Mouse (Mus musculus) heart, postnatal 36 days (tissue): ENCODE measurements at regions not wholly inside any gene's neighbourhood (a gene's known extent, or its start where the extent isn't known, plus 50 kb on each side); places are given as distances from the start of the nearest gene placed in this dataset.
A peak's percentile ranks its signal among the peaks of the same experiment; 100 is the strongest.

ENCODE experiments used
- DNase-seq, 2 experiments: peaks; one replicate each; pipeline ENCODE4 v3.0.0; 2021 to 2022
- intact Hi-C: fragments of 180-260 bp; cut with DNase I; formaldehyde crosslinking; loops from one replicate; pipeline ENCODE4 v1.15.1; 2025

DNA sequence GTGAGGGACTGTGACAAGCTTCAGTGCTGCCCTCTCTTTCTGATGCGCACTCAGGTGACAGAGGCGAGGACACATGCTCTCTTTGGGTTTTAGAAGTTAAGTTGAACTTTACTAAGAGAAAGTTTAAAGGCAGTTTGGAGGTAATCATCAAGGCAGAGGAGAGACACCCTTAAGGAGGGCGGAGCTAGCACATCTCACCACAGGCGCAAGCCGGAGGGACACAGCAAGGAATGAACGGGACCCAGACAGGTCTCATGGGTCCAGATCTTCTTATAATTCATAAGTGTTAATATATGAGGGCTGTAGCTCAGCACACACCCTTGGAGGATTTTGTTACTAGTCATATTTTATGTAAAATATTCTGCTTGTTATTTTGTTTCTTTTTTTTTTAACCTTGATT lies 518.8 kb upstream of the Adgrl2 start:
- intact Hi-C loops: loop anchor here (5.0 to 10.0 kb wide), 2 partner anchors 62 to 216 kb away; no protein-coding TSS in a partner anchor
- DNase-seq: peak in 1 of 2 experiments; percentile 3

- intact Hi-C loops: loop anchor here (5.0 to 10.0 kb wide), 2 partner anchors 61 to 216 kb away; no protein-coding TSS in a partner anchor
- DNase-seq: peak; percentile 44 to 47
Measured at GRCm38 (mm10) chr3:149508671-149509070, 518.3 kb upstream of the Adgrl2 start.

- intact Hi-C loops: loop anchor here (5.0 to 10.0 kb wide), 2 partner anchors 58 to 219 kb away; no protein-coding TSS in a partner anchor
- no peak for DNase-seq
Measured at GRCm38 (mm10) chr3:149505692-149506091, 515.3 kb upstream of the Adgrl2 start.

DNA sequence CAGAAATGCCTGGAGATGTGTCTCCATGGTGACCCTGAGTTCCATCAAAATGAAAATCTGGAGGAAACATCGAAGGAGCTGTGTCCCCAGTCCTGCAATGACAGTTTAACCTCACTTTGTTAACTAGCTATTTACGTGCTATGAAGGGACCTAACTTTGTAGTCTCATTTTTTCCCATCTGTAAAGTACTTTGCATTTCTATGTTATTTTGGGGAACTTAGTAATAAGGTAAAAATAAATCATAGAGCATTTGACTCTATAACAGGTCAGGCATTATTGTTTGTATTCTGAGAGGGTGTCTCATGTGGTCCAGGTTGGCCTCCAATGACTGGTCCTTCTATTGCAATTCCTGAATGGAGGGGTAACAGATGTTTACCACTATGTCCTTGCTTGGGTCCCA lies 513.6 kb upstream of the Adgrl2 start:
- no peak for DNase-seq
- intact Hi-C loops: loop anchor here (10.0 kb wide), 1 partner anchor 221 kb away; no protein-coding TSS in a partner anchor

DNA sequence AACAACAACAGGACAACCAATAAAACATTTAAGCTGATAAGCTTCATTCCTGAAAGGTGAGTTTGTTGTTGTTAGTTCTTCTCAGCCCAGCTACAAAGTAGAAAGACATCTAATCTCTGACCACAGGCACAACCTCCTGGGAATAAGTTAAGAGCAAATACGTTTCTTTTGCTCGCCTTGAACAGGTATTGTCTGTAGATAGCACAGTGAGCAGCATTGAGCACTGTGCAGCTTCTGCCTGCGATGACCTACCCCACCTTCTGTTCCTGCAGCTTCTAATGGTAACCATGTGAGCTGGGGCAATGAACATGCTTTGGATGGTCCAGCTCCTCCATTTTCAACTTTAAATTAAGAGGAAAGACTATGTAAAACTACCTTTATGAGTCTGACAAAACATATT lies 509.8 kb upstream of the Adgrl2 start:
- intact Hi-C loops: loop anchor here (10.0 kb wide), 1 partner anchor 225 kb away; no protein-coding TSS in a partner anchor
- DNase-seq: no peak

DNA sequence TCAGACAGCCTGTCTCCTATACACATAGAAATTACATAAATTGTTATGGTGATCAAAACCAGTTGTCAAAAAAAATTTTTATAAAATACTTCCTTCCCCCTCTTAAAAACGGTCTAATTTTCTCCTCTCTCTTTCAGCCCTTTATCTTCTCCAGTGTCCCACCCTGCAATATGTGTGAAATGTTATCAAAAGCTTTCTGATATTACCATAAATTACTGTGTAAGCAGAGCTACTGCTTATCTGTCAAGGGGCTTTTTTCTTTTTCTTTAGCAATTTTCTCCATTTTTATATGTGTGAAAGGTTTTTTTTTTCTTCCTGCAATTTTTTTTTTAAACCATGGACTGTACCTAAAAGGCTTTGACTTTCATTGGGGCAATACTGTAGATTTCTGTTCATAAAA lies 508.4 kb upstream of the Adgrl2 start:
- DNase-seq: no peak
- intact Hi-C loops: no loop called here

- intact Hi-C loops: no loop called here
- DNase-seq: no peak
Measured at GRCm38 (mm10) chr3:149496829-149497471, 506.6 kb upstream of the Adgrl2 start.

GRCm38 (mm10) chr3:149496122-149496521 lies 505.8 kb upstream of the Adgrl2 start:
- DNase-seq: no peak
- intact Hi-C loops: no loop called here

- no peak for DNase-seq
- intact Hi-C loops: no loop called here
Measured at GRCm38 (mm10) chr3:149488147-149488546, 497.8 kb upstream of the Adgrl2 start.

GRCm38 (mm10) chr3:149485406-149485805 lies 495.1 kb upstream of the Adgrl2 start:
- intact Hi-C loops: no loop called here
- no peak for DNase-seq

DNA sequence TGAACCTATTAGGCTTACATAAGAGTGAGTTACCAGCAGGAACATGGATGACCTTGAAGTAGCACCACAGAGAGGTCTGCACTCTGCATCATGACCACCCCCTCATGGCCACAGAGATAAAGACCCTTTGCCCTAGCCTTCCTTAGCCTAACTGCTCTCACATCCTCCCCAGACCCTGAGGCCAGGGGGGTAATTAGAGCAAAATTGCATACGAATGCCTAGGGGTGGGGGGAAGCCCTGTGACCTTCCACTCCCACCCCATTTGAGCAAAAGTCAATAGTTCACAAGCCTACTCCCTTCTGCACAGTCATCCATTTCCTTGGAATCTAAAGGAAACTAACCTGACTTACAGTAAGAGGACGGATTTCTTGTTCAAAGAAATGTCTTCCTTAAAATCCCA lies 494.0 kb upstream of the Adgrl2 start:
- DNase-seq: no peak
- intact Hi-C loops: no loop called here

DNA sequence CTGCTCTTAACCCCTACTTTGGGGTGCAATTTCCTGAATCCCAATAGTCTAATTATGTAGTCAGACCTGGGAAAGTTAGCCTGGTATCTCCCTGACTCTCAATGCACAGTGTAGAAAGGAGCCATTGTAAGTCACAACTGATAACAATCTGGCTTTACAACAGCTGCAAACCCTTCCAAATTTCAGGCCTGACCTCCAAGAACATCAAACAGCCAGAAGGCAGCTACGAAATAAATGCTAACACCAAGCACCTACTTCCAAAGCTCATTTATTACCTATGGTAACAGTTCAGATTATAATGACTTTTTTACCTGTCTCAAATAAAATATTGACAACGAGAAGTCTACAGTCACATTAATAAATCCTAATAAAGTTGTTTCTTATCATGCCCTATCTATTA lies 485.8 kb upstream of the Adgrl2 start:
- DNase-seq: no peak
- intact Hi-C loops: no loop called here

DNA sequence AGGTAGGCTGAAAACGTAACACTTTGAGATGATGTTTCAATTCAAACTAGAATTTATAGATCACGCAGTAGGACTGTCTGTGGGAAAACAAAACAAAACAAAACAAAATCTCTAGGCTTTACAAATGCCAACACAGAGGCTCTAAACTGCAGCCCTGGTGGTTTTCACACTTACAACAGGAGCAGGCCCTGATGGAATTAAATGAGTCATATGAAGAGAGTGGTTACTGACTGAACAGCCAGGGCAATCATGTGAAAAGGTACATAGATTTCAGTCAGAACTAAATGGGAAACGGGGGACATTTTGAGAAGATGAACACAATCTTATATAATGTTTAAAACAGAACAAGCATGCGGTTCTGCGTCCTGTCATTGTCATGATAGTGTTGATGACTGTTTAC lies 476.6 kb upstream of the Adgrl2 start:
- intact Hi-C loops: no loop called here
- DNase-seq: no peak

- intact Hi-C loops: no loop called here
- DNase-seq: no peak
Measured at GRCm38 (mm10) chr3:149464603-149465002, 474.2 kb upstream of the Adgrl2 start.

GRCm38 (mm10) chr3:149462121-149462541 lies 471.8 kb upstream of the Adgrl2 start:
- DNase-seq: no peak
- intact Hi-C loops: no loop called here

GRCm38 (mm10) chr3:149461613-149462012 lies 471.3 kb upstream of the Adgrl2 start:
- no peak for DNase-seq
- intact Hi-C loops: no loop called here

GRCm38 (mm10) chr3:149449376-149449775 lies 459.0 kb upstream of the Adgrl2 start:
- no peak for DNase-seq
- intact Hi-C loops: loop anchor here (5.0 to 10.0 kb wide), 2 partner anchors 58 to 1105 kb away; no protein-coding TSS in a partner anchor

DNA sequence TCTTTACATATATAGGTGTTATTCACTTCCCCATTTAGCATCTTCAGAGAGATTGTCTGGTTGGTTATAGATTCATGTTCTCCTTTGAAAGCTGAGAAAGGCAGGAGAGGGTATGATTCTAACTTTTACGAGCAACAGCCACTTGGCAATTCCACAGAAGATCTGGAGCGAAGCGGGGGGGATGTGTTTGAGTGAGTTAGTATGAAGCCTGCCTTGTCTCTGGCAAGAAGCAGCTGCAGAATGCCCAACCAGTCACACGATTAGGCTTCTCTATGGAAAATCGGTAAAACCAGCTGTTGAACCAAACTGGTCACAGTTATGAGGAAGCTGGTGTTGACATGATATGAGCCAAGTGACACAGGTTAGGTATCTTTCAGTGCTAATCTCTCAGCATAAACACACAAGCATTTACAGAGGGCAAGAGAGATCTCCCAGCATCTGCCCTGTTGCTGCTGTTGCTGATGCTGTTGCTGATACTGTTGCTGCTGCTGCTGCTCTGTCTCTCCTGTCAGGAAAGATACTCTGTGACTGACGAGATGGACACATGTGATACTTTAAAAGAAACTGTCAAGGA lies 455.7 kb upstream of the Adgrl2 start:
- intact Hi-C loops: loop anchor here (2.0 to 10.0 kb wide), 4 partner anchors 61 to 1101 kb away; no protein-coding TSS in a partner anchor
- no peak for DNase-seq

DNA sequence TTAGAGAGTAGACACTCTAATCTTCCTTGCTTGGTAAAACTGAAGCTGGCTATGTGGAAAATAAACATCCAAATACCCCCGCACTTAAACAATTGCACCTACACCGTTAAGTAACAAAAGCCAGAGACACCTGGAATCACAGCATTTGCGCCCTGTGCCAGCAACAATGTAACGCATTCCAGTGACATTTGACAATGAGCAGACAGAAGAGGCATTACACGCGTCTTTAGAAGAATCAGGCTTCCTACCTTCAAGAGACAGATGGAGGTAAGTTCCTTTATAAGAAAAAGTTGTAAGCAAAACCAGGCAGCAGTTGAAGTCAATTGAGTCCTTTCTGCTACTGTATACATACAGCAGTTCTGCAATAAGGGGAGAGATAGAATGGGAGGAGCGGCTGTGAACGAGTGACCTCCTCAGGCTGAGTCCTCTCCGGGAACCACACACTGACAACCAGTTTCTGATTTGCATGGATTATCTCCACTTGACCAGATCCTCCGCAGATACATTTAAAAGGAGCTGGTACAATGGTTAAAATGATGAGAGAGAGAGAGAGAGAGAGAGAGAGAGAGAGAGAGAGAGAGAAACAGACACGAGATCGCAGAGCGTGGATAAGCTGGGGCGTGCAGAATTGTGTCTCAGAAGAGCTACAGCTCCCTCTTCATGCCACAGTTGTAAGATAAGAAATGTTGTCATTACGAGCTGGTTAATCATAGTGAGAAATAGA lies 454.7 kb upstream of the Adgrl2 start:
- intact Hi-C loops: loop anchor here (2.0 to 10.0 kb wide), 4 partner anchors 62 to 1100 kb away; no protein-coding TSS in a partner anchor
- peak in 1 of 2 experiments; percentile 56 for DNase-seq

DNA sequence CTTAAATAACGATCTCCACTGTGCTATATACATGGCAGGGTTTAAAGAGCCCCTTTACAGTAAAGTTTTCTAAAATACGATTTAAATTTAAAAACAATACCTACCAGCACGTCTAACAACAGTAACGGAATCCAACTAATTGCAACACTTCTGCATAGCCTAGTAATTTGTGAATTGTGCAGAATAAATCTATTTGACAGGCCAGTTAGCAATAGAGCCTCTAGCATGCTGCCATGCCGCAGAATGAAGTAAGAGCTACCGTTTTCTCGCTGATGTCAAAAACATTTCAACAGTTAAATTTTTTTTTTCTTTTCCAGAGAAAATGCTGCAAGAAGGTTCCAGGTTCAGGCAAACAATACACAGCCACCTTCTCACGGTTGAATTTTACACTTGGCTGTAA lies 454.0 kb upstream of the Adgrl2 start:
- intact Hi-C loops: loop anchor here (2.0 to 10.0 kb wide), 3 partner anchors 92 to 1100 kb away; no protein-coding TSS in a partner anchor
- no peak for DNase-seq

GRCm38 (mm10) chr3:149441227-149441626 lies 450.9 kb upstream of the Adgrl2 start:
- intact Hi-C loops: loop anchor here (10.0 kb wide), 1 partner anchor 1096 kb away; no protein-coding TSS in a partner anchor
- DNase-seq: no peak
